29 mouse cellular contexts compared by ENCODE assay signal in the genomic region with DNA sequence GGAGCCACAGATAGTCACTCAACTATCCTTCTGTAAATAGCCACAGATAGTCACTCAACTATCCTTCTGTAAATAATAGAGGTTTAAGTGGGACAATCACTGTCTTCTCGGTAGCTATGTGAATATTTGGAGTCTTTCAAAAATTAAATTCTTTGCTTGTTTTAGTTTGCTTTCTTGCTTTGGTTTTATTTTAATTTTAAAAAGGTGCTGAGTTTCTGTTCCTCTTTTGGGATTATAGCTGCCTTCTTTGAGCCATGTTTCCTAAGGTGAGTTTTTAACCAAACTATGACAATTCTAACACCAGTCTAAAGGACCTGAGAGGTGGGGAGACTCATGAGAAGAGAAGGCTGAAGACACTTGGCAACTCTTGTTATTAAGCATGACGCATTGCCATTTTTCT.
"Had no signal": no experiment of that assay in that cellular context is flagged by ENCODE, and none has a peak within 500 bp of the region (broad histone marks: within the 10 kb centered on the region; RNA-seq: fewer than 3 reads in every experiment).

No protein-coding gene starts in this region.

- DNase-seq: heart, postnatal 10 days; heart, postnatal 14 days; heart, postnatal 36 days; kidney, adult 11 months; kidney, adult 18-20 months; kidney, postnatal 10 days; kidney, postnatal 14 days; kidney, postnatal 25 days; kidney, postnatal 4 days; layer of hippocampus, adult 9-11 months; layer of hippocampus, postnatal 36 days had no signal

- H3K36me3 ChIP-seq: heart, embryonic 10.5 days; heart, embryonic 12.5 days; heart, embryonic 13.5 days; heart, embryonic 15.5 days; hindbrain, embryonic 10.5 days; hindbrain, embryonic 12.5 days; hindbrain, embryonic 13.5 days; hindbrain, embryonic 15.5 days; intestine, embryonic 15.5 days; kidney, embryonic 15.5 days had no signal

- H3K4me1 ChIP-seq: heart, embryonic 10.5 days; heart, embryonic 12.5 days; heart, embryonic 13.5 days; heart, embryonic 15.5 days; hindbrain, embryonic 10.5 days; hindbrain, embryonic 12.5 days; hindbrain, embryonic 13.5 days; hindbrain, embryonic 15.5 days; intestine, embryonic 15.5 days; kidney, embryonic 15.5 days had no signal

- H3K27me3 ChIP-seq: heart, embryonic 12.5 days; heart, embryonic 13.5 days; heart, embryonic 15.5 days; hindbrain, embryonic 12.5 days; hindbrain, embryonic 13.5 days; hindbrain, embryonic 15.5 days; intestine, embryonic 15.5 days; kidney, embryonic 15.5 days had no signal

- H3K4me2 ChIP-seq: heart, embryonic 11.5 days; heart, embryonic 12.5 days; heart, embryonic 13.5 days; heart, embryonic 15.5 days; hindbrain, embryonic 12.5 days; hindbrain, embryonic 13.5 days; hindbrain, embryonic 14.5 days; hindbrain, embryonic 15.5 days; intestine, embryonic 15.5 days; kidney, embryonic 15.5 days had no signal

- H3K27ac ChIP-seq: heart, embryonic 10.5 days; heart, embryonic 13.5 days; heart, embryonic 15.5 days; hindbrain, embryonic 10.5 days; hindbrain, embryonic 12.5 days; hindbrain, embryonic 13.5 days; hindbrain, embryonic 14.5 days; hindbrain, embryonic 15.5 days; hindbrain, postnatal 0 days; intestine, embryonic 15.5 days; kidney, embryonic 15.5 days; kidney, postnatal 0 days; layer of hippocampus, adult 2 months; left cerebral cortex, adult 2 months had no signal

- H3K9me3 ChIP-seq: heart, embryonic 10.5 days; heart, embryonic 13.5 days; heart, embryonic 15.5 days; hindbrain, embryonic 10.5 days; hindbrain, embryonic 12.5 days; hindbrain, embryonic 13.5 days; hindbrain, embryonic 15.5 days; intestine, embryonic 15.5 days; kidney, embryonic 15.5 days had no signal

- ATAC-seq: hindbrain, embryonic 16.5 days; hindbrain, postnatal 0 days; inflammation-experienced regulatory T-cells, adult 6 months had no signal

- H3K4me3 ChIP-seq: heart, embryonic 10.5 days; heart, embryonic 12.5 days; heart, embryonic 13.5 days; heart, embryonic 15.5 days; hindbrain, embryonic 10.5 days; hindbrain, embryonic 12.5 days; hindbrain, embryonic 13.5 days; hindbrain, embryonic 15.5 days; intestine, embryonic 15.5 days; kidney, embryonic 15.5 days; layer of hippocampus, adult 2 months; left cerebral cortex, adult 2 months had no signal

- H3K9ac ChIP-seq: heart, embryonic 12.5 days; heart, embryonic 13.5 days; heart, embryonic 15.5 days; hindbrain, embryonic 12.5 days; hindbrain, embryonic 13.5 days; hindbrain, embryonic 14.5 days; hindbrain, embryonic 15.5 days; intestine, embryonic 15.5 days; kidney, embryonic 15.5 days had no signal
